ENCODE assay signal across 8 mouse cellular contexts in genomic region chr6:67200715-67201322, GRCm38 (mm10). TPM values are rescaled to one million over a fixed set of nuclear protein-coding genes. Genes with fewer than 3 reads are reported as not detected.
DNase-seq lines count a peak whose midpoint lies in the region; ATAC-seq lines count a peak whose summit lies in the region.

No protein-coding gene starts in this region.

- H3K4me3 ChIP-seq in forebrain, embryonic 14.5 days (ENCODE audit: low read depth, low read length), result no peak overlapping the region
- no peak overlapping the region for H3K4me3 ChIP-seq in forebrain, embryonic 12.5 days (replicated peaks)
- H3K4me3 ChIP-seq in lung, embryonic 15.5 days, result no peak overlapping the region

- no peaks in the 10 kb centered on the region for H3K9me3 ChIP-seq in forebrain, embryonic 14.5 days (replicated peaks; ENCODE audit: control insufficient read depth, low read length)
- H3K9me3 ChIP-seq in forebrain, embryonic 12.5 days, result no peaks in the 10 kb centered on the region
- H3K9me3 ChIP-seq in lung, embryonic 15.5 days, result no peaks in the 10 kb centered on the region

- intact Hi-C loops in gastrocnemius, postnatal 14 days (cut with DNase I; ENCODE audit: low total_unique reads), result no loop called here

- peaks cover 4% of the 10 kb centered on the region for H3K4me1 ChIP-seq in forebrain, embryonic 14.5 days (ENCODE audit: control insufficient read depth, insufficient read depth, low read length)
- H3K4me1 ChIP-seq in forebrain, embryonic 12.5 days, result no peaks in the 10 kb centered on the region
- 0 out of 2 replicates have a peak, but pooled peaks cover 3% of the 10 kb centered on the region for H3K4me1 ChIP-seq in lung, embryonic 15.5 days

- peak overlapping the region; percentile 21; the same call in 1 of the 2 replicates for H3K27ac ChIP-seq in forebrain, embryonic 14.5 days (ENCODE audit: low read depth, low read length)
- H3K27ac ChIP-seq in forebrain, embryonic 12.5 days, result no peak overlapping the region
- peak overlapping the region; percentile 56 for H3K27ac ChIP-seq in lung, embryonic 15.5 days

- H3K27me3 ChIP-seq in forebrain, embryonic 14.5 days (replicated peaks; ENCODE audit: control insufficient read depth, insufficient read depth, low read length), result no peaks in the 10 kb centered on the region
- no peaks in the 10 kb centered on the region for H3K27me3 ChIP-seq in forebrain, embryonic 12.5 days
- H3K27me3 ChIP-seq in lung, embryonic 15.5 days, result no peaks in the 10 kb centered on the region

- ATAC-seq in forebrain, embryonic 14.5 days, result no peak
- no peak for ATAC-seq in forebrain, embryonic 12.5 days (ENCODE audit: low FRiP score)
- ATAC-seq in lung, embryonic 15.5 days (ENCODE audit: borderline replicate concordance, extremely low read depth, low FRiP score, low TSS enrichment), result peak; percentile 64; the same call in 1 of the 2 replicates
- no peak for ATAC-seq in granulocyte monocyte progenitor cell, adult 5-6 weeks (replicated peaks; ENCODE audit: poor library complexity, severe bottlenecking)

- WGBS in forebrain, embryonic 14.5 days, result 37% methylated on average over 5 of the region's 5 CpGs
- 60% methylated on average over 5 of the region's 5 CpGs for WGBS in forebrain, embryonic 12.5 days
- 28% methylated on average over 5 of the region's 5 CpGs for WGBS in lung, embryonic 15.5 days

- no peaks in the 10 kb centered on the region for H3K36me3 ChIP-seq in forebrain, embryonic 14.5 days (ENCODE audit: control insufficient read depth, insufficient read depth, low read length)
- H3K36me3 ChIP-seq in forebrain, embryonic 12.5 days (replicated peaks), result no peaks in the 10 kb centered on the region
- no peaks in the 10 kb centered on the region for H3K36me3 ChIP-seq in lung, embryonic 15.5 days

- no peak overlapping the region for H3K9ac ChIP-seq in forebrain, embryonic 14.5 days (ENCODE audit: low read length)
- H3K9ac ChIP-seq in forebrain, embryonic 12.5 days, result no peak overlapping the region
- no peak overlapping the region for H3K9ac ChIP-seq in lung, embryonic 15.5 days

- DNase-seq in forebrain, embryonic 14.5 days (ENCODE audit: low spot score), result peak; percentile 64
- DNase-seq in lung, adult 18-20 months, result no peak
- peak; percentile 74 for DNase-seq in gastrocnemius, postnatal 14 days
- peak; percentile 14 for DNase-seq in ovary, postnatal 36 days (ENCODE audit: low spot score)
- no peak for DNase-seq in kidney, postnatal 14 days

- H3K4me2 ChIP-seq in forebrain, embryonic 14.5 days (ENCODE audit: low read length), result no peak overlapping the region
- H3K4me2 ChIP-seq in forebrain, embryonic 12.5 days, result no peak overlapping the region
- H3K4me2 ChIP-seq in lung, embryonic 15.5 days, result no peak overlapping the region

RNA-seq across cellular contexts. Expression of gene Serbp1, which starts 37.2 kb away (rescaled TPM):
- polyA plus RNA-seq in forebrain, embryonic 14.5 days (2014; fragmentation: Nextera tagmentation; extraction: Ambion mirVana), result 313 and 340 TPM in 2 replicates
- polyA plus RNA-seq in forebrain, embryonic 12.5 days (2016; fragmentation: Nextera tagmentation; extraction: Ambion mirVana), result 476 and 480 TPM in 2 replicates
- 374 and 403 TPM in 2 replicates for polyA plus RNA-seq in lung, embryonic 15.5 days (2015; fragmentation: Nextera tagmentation; extraction: Ambion mirVana)
- total RNA-seq in gastrocnemius, postnatal 14 days (2021), result 100 to 1,000 TPM; 304 to 369 TPM
- total RNA-seq in granulocyte monocyte progenitor cell, adult 5-6 weeks (2014; fragmentation: Nextera tagmentation), result 799 and 903 TPM in 2 replicates
- total RNA-seq in granulocyte monocyte progenitor cell, adult 5-6 weeks (2017), result 2,516 and 2,875 TPM in 2 replicates

Comparison
In these comparisons a context has a peak if more than half of its experiments do, and no peak if none do; other contexts are left out.
1. DNase-seq: peak in forebrain, embryonic 14.5 days (single experiment), gastrocnemius, postnatal 14 days (single experiment) and ovary, postnatal 36 days (single experiment); none in lung, adult 18-20 months (0 of 2) and kidney, postnatal 14 days (single experiment).